Mouse (Mus musculus): ENCODE measurements around the gene Lpp.

Gene Lpp

GRCm38 (mm10) chr16:24620021-24620420 is 226.7 kb downstream of the Lpp start:
- in situ Hi-C loops (cut with MboI, MseI), result loop anchor here (10.0 kb wide), 3 partner anchors 435 to 635 kb away; partner anchors contain the start of genes Bcl6 and Gm37419

GRCm38 (mm10) chr16:24622226-24623194 is 229.2 kb downstream of the Lpp start:
- in situ Hi-C loops (cut with MboI, MseI), result loop anchor here (10.0 kb wide), 3 partner anchors 432 to 638 kb away; partner anchors contain the start of genes Bcl6 and Gm37419

DNA sequence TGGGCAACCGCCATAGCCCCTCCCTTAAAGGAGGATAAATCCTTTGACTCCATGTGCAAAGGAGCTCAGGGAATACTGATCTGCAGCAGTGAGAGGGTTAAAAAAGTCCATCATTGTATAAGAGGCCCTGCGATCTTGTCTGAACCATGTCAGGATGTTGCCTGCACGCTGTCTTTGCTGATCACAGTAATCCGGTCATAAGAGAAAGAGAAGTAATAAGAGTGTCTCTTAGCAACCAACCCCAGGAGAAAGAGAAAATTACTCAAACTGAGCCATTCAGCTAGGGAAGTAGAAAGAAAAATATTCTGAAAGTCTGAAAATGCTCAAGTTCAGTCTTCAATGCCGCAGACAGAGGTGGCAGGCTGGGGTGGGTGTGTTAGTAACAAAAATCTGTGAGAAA is 231.0 kb downstream of the Lpp start:
- in situ Hi-C loops (cut with MboI, MseI), result loop anchor here (10.0 kb wide), 3 partner anchors 430 to 640 kb away; partner anchors contain the start of genes Bcl6 and Gm37419

DNA sequence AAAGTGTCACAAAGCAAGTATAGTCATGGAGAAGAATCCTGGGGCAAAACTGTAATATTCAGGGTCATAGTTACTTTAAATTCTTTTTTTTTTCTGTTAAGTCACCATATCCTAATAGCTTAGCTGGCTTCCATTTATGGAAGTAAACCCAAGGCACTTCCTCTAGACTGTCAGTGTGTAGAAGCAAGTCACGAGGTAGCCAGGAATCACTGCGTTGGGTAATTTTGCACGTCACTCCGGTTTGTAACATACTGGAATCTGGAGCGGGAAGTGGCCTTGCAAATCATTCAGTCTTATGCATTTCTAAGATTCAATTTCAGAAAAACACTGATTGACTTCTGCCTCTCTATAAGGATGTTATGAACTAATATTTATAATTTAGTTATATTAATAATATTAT is 232.3 kb downstream of the Lpp start:
- in situ Hi-C loops (cut with MboI, MseI), result loop anchor here (10.0 kb wide), 3 partner anchors 429 to 641 kb away; partner anchors contain the start of genes Bcl6 and Gm37419

DNA sequence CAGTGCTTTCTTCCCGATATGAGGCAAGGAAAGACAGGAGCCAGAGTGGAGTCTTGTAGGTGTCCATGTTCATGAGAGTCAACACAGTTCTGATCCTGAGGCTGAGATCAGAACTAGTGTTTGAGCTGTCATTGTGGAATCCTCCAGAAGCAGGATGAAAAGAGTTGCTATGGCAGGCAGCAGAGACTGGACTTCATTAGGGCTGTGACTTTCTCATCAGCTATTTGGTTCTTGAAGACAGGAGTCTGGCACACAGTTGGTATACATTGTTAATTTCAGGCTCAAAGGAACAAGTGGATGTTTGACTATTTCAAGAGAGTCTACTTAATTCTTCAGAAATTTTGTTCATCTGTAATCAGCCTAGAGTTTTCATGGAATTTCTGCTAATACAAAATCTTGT is 235.5 kb downstream of the Lpp start:
- in situ Hi-C loops (cut with MboI, MseI), result loop anchor here (10.0 kb wide), 3 partner anchors 426 to 644 kb away; partner anchors contain the start of genes Bcl6 and Gm37419

GRCm38 (mm10) chr16:24629218-24630172 is 236.2 kb downstream of the Lpp start:
- in situ Hi-C loops (cut with MboI, MseI), result loop anchor here (10.0 kb wide), 3 partner anchors 425 to 645 kb away; partner anchors contain the start of genes Bcl6 and Gm37419

DNA sequence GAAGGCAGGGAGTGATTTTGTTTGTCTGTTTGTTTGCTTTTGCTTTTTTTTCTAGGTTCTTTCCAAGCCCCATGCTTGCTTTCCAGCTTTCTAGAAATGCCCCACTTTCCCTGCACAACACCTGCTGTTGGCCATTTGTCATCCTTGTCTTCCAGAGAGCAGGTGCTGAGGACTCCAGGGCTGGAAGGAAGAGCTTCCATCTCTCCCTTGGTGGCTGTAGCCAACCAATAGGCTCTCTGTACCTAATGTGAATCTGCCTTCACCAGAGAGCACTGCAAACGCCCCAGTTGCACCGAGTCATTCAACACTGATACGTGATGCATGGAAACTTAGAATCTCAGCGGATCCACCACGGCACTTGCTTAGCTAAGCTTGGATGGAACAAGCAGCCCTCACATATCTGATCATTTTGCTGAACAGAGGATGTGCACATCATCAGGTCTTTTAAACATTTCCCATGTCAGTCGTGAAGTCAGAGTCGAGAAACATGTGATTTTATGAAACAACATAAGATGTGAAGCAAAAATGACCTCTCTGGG is 242.1 kb downstream of the Lpp start:
- in situ Hi-C loops (cut with MboI, MseI), result no loop called here

DNA sequence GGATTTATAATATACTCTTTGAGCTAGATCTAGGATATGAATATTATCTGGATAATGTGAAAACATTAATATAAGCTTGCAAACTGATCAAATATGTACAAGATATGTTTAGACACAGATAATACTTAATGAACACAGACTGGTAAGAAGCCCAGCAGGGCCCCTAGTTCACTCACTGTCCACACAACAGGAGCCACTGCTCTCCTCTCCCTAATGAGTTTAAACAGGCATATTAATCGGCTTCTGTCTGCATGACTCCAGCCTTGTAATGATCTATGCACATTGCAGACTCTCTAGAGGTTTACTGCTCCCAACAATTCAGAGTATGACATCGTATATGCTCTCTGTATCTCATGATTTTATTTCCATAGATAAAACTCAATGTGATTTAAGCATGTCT is 243.6 kb downstream of the Lpp start:
- in situ Hi-C loops (cut with MboI, MseI), result no loop called here

DNA sequence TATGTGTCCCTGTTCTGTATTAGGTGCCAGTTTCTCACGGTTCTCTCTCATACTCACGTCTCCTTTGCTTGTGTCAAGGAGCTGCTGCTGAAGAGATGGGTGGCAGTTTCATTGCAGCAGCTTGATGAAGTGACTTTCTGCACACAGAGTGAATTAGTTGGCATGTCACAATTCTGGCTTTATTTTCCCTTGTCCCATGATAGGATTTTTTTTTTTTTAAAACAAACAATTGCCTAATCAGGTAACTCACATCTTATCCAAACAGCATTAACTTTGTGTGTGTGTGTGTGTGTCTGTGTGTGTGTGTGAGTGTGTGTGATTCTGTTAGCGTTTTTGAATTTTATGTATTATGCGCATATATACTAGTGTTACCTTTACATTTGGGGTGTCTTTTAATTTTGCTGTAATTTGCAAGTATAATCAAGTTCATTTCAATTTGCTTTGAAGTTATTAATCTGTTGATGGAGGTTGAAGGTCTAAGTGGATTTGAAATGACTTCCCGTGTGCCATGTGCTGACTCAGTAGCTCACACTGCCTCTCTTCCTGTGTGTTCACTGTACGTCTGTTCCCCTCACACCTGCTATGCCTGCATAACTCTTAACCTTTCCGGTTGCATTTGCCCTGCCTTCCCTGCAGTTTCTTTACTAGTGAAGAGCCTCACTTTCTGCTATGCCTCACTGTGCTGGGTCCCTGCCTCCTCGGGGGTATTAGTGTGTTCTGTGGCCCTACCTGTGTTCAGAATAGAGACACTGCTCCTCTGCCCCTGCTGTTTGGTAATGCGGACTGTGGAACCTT is 247.9 kb downstream of the Lpp start:
- in situ Hi-C loops (cut with MboI, MseI), result no loop called here

GRCm38 (mm10) chr16:24643024-24643635 is 249.8 kb downstream of the Lpp start:
- in situ Hi-C loops (cut with MboI, MseI), result no loop called here

- in situ Hi-C loops (cut with MboI, MseI), result no loop called here
Observed at GRCm38 (mm10) chr16:24644154-24644553, 250.8 kb downstream of the Lpp start.

DNA sequence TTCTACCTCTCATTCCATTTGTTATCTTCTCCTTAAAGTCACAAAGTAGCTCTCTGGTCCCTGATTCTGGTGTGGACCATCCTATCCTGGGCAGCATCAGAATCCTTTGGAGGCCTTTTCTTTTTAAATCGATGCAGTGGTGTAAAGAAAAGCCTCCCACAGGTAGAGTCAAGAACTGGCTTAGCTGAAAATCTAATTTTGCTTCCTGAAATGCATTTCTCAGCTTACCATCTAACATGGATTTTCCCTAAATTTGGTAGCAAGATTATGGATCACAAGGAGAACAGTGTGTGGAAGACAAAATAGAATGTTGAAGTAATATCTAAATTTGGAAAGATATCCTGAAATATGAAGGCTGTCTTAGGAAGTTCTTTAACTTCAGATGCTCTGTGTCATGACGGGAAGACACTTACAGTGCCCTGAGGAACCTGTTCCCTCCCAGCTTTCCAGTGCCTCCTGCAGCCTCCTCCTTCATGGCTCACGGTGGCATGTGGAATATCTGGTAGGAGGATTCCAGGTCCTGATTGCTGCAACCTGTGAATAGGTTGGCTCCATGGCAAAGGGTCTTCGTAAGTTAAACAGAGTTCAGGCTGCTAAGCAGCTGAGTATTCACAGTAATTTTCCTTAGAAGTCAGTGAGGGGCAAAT is 251.6 kb downstream of the Lpp start:
- in situ Hi-C loops (cut with MboI, MseI), result no loop called here

DNA sequence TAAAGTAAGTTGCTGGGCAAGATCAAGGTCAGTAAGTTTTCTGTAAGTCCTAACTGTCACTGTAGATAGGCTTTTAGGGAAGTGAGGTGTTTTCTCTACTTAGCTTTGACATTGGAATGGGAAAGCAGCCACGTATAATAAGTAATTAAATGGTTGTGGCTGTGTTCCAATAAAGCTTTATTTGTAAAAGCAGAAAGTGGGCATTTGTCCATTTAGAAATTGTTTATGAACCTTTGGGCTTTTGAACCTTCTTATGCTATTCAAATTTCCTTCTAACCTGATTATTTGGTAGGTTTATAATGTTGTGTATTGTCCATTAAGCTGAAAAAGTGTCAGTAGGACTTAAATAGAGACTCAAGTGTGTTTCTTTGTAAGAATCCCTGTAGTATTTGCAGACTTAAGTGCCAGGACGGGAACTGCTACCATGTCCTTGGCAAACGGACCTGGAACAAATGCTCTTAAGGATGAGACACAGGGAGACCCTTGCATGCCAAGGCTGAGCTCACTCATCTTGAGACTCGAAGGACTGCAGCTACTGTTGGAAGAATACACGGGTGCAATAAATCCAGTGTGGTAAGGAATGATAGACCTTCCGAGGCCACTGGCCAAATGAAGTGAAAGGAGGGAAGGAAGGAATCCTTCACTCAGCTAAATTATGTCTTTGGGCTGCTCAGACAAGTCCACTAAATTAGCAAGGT is 252.7 kb downstream of the Lpp start:
- in situ Hi-C loops (cut with MboI, MseI), result no loop called here

DNA sequence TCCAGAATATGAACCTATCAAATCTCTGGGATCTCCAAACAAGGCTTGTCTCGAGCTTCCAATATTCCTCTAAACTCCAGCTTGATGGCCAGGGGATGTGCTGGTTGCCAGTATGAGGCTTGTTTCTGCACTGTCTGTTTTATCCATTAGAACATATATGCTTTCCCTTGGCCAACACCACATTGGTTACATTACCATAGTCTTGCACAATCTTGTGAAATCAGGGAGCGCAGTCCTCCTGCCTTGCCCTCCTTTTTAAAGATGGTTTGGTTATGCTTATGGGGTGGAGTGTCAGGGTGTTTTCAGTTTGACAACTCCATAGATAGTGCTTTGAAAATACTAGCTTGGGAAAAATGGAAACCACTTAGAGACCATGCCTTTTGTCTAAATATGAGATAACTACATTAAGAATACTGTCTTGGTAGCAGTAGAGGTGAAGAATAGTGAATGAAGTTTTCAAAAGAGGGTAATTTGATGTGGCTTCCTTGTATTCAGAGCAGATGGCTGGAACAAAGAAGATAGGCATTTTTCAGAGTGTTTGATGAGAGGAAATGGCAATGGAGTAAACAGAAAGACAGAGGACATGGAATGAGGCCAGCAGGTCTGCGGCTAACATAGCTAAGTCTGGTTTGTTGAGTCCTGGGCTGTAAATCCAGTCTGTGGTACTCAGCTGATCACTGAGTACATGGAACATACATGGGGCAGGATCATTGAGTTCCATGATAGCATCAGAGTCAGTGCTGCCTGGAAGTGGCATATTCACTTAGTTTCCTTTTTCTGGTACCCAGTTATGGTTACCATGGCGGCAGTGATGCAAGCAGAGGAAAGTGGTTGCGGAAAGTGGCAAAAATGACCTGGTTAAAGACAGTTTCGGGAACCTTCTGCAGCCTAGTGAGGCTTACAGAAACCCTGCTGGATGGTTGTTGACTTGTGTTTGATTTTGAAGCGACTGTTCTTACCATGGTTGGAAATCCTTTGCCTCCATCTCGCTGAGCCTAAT is 258.6 kb downstream of the Lpp start:
- in situ Hi-C loops (cut with MboI, MseI), result no loop called here

DNA sequence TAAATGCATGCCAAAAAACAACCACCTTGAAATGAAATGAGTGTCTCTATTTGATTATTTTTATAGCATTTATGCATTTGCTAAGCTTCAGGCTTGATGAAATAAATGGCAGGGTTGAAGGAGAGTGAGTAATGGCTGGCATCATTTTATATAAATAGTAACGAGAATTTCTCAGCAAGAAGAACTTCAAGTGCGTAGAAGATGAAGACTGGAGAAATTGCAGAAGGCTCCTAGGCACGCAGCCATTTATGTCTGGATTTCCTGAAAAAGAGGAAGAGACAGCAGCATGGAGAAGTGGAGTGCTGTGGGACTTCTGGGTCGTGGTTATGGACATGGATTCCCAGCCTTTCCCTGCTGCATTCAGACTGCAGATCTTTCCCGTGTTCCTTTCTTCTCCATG is 259.7 kb downstream of the Lpp start:
- in situ Hi-C loops (cut with MboI, MseI), result no loop called here

- in situ Hi-C loops (cut with MboI, MseI), result no loop called here
Observed at GRCm38 (mm10) chr16:24655116-24655515, 261.8 kb downstream of the Lpp start.

- in situ Hi-C loops (cut with MboI, MseI), result no loop called here
Observed at GRCm38 (mm10) chr16:24656026-24656425, 262.7 kb downstream of the Lpp start.

DNA sequence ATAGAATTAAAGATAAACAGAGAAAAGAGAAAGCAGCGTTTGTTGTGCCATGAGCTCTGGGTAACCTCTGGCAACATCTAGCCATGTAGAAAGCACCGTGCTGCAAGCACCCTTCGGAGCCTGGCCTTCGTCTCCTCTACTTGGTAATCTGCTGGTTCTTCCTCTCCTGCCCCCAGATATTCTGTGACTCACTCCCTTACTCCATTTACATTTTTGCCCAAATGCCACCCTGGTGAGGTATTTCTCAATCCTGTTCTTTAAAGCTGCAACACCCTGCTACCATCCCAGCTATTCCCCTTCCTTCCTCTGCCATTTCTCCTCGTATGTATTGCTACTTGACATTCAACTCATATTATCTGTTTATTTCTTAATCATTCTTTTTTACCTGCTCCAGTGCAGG is 263.4 kb downstream of the Lpp start:
- in situ Hi-C loops (cut with MboI, MseI), result no loop called here

All from T-helper 1 cell (primary cell).